Mouse (Mus musculus) liver, postnatal 0 days (tissue): ENCODE data around the gene Npcd. TPM values are rescaled to one million over a fixed set of nuclear protein-coding genes. Genes with fewer than 3 reads are reported as not detected.

Experiments used
- ATAC-seq: fragments of 200-750 bp; cut with Nextera tagmentation; 2 replicates; pipeline ENCODE4 v1.8.0; 2017; ENCODE audit warnings: mild to moderate bottlenecking, moderate library complexity
- DNase-seq: peaks from one replicate; pipeline ENCODE4 v3.0.0-alpha.2; 2016
- H3K27ac ChIP-seq: fragments of 300-500 bp; sonication (generic); 2 replicates; pipeline ENCODE4 v1.5.1; 2014; ENCODE audit warnings: antibody characterized with exemption, moderate library complexity, mild to moderate bottlenecking, low read depth
- H3K27me3 ChIP-seq: fragments of 300-500 bp; sonication (generic); 2 replicates; pipeline ENCODE4 v1.6.1; 2014; ENCODE audit warnings: low read length, control low read depth, mixed read lengths; ENCODE audit not compliant: insufficient read depth
- H3K36me3 ChIP-seq: fragments of 300-500 bp; sonication (generic); replicated peaks from 2 replicates; pipeline ENCODE4 v1.6.1; 2014; ENCODE audit warnings: mild to moderate bottlenecking, control low read depth, low read length, moderate library complexity, mixed read lengths; ENCODE audit not compliant: insufficient read depth
- H3K4me1 ChIP-seq: fragments of 300-500 bp; sonication (generic); 2 replicates; pipeline ENCODE4 v1.6.1; 2014; ENCODE audit warnings: antibody characterized with exemption, mild to moderate bottlenecking, control low read depth; ENCODE audit not compliant: insufficient read depth
- H3K4me2 ChIP-seq: fragments of 300-500 bp; sonication (generic); 2 replicates; pipeline ENCODE4 v1.6.1; 2014; ENCODE audit warnings: low read depth, mild to moderate bottlenecking, low read length, moderate library complexity, mixed read lengths
- H3K4me3 ChIP-seq: fragments of 300-500 bp; sonication (generic); 2 replicates; pipeline ENCODE4 v1.5.1; 2014; ENCODE audit warnings: low read depth, low read length
- H3K9ac ChIP-seq: fragments of 300-500 bp; sonication (generic); replicated peaks from 2 replicates; pipeline ENCODE4 v1.6.1; 2014; ENCODE audit warnings: mild to moderate bottlenecking, moderate library complexity
- H3K9me3 ChIP-seq: fragments of 300-500 bp; sonication (generic); 2 replicates; pipeline ENCODE4 v1.6.1; 2016; ENCODE audit warnings: mild to moderate bottlenecking, control low read depth, low read length, mixed read lengths
- CTCF ChIP-seq: sonication (generic); IDR thresholded peaks from 2 replicates; pipeline ENCODE4 v1.5.1; 2016; ENCODE audit warnings: antibody characterized with exemption, low read depth
- EP300 ChIP-seq: IDR thresholded peaks from 2 replicates; pipeline ENCODE4 v1.6.1; 2016; ENCODE audit warnings: antibody characterized with exemption, low read depth, mild to moderate bottlenecking
- WGBS: fragments of 180-500 bp; shearing (Covaris S2); extraction: QIAGEN DNeasy Blood & Tissue Kit; methylation state at CpG from one replicate; pipeline ENCODE4 v1.1.7; 2014; ENCODE audit not compliant: insufficient replicate concordance; 5-methylcytosine and 5-hydroxymethylcytosine counted together
- polyA plus RNA-seq: library from polyadenylated mRNA; unstranded; fragments of >200 nt; fragmentation: Nextera tagmentation; extraction: Ambion mirVana; gene quantifications from 2 replicates; pipeline ENCODE4 v1.2.1, GENCODE M21; 2015

Gene Npcd
- polyA plus RNA-seq, 1 experiment from 2014 or later = not detected

DNA sequence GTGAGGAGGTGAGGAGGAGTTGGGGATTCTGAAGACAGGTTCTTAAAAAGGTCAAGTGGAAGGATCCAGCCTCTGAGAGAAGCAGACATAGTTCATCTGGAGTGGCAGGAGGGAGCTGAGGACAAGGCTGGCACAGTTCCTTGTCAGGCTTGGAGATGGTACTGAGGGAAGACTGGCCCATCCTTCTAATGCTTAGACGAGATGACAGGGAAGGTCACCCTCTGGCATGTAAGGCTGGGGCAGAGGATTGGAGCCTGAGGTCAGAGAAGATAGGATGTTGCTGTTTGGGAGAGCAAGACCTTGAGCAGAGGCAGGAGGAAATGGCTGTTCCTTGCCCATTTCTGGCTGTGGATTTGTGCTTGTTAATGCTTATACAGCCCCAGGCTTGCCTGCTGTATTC, 49.0 kb downstream of the Npcd start:
- H3K4me2 ChIP-seq = no peak overlapping the region
- H3K36me3 ChIP-seq = no peaks in the 10 kb centered on the region
- no peaks in the 10 kb centered on the region for H3K9me3 ChIP-seq
- TF ChIP-seq EP300 (no peak), CTCF (no peak)
- 50% methylated on average over 1 of the region's 1 CpGs for WGBS
- DNase-seq = no peak
- no peak overlapping the region for H3K27ac ChIP-seq
- H3K4me3 ChIP-seq = no peak overlapping the region
- no peak overlapping the region for H3K9ac ChIP-seq
- peaks cover 3% of the 10 kb centered on the region; the same call in 1 of the 2 replicates for H3K27me3 ChIP-seq
- no peaks in the 10 kb centered on the region for H3K4me1 ChIP-seq
- no peak for ATAC-seq

DNA sequence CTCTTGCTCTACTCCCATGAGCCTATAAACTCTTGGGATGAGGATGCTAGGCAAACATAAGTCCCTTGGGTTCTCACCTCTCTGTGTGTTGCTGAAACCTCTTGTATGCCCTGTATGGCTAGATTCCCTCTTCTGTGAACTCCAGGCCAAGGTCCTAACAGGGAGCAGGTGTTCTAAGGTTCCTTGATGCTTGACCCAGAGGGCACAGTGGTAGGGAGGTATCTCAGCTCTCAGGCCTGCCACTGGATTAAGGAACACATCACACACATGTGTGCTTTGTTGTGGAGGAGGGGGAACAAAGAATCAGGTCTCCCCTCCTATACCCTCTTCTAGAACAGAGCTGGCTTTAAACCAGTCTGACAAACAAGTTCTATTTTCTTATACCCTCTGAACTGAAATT, 56.3 kb downstream of the Npcd start, which contains the start of gene Dnal4:
Gene Dnal4, minus strand, starts transcription at position 101 of the 400 bp plus-strand sequence.
- peaks cover 11% of the 10 kb centered on the region for H3K4me1 ChIP-seq
- no peaks in the 10 kb centered on the region for H3K36me3 ChIP-seq
- no peak for DNase-seq
- ATAC-seq = no peak
- H3K27me3 ChIP-seq = no peaks in the 10 kb centered on the region
- TF ChIP-seq CTCF (no peak), EP300 (no peak)
- H3K4me3 ChIP-seq = no peak within 1 kb of the TSS
- H3K9me3 ChIP-seq = no peaks in the 10 kb centered on the region
- H3K9ac ChIP-seq = no peak within 1 kb of the TSS
- no peak within 1 kb of the TSS for H3K4me2 ChIP-seq
- no peak within 1 kb of the TSS for H3K27ac ChIP-seq

DNA sequence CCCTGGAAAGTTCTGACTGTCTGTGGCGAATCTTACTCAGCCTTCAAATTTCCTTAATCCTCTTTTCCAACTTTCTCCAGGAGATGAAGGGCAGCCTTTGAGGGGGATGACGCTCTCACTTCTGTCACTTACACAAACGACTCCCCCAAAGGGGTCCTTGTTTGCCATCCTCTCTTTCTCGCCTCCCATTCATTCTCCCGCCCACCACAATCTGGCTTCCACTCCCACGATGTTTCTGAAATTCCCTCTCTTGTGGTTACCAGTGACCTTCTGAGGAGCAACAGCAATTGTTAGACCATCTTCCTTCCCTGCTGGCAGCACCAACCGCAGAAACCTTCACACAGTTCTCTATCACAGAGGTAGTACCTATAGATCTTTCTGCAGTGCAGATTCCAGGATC, 58.4 kb downstream of the Npcd start:
- Histone ChIP-seq H3K4me2 (no peak overlapping the region), H3K9me3 (no peaks in the 10 kb centered on the region), H3K4me3 (no peak overlapping the region), H3K9ac (no peak overlapping the region), H3K36me3 (no peaks in the 10 kb centered on the region), H3K4me1 (peaks cover 11% of the 10 kb centered on the region), H3K27ac (no peak overlapping the region), H3K27me3 (no peaks in the 10 kb centered on the region)
- ATAC-seq (no peak), DNase-seq (no peak)
- TF ChIP-seq EP300 (no peak), CTCF (no peak)
- 51% methylated on average over 7 of the region's 7 CpGs for WGBS

DNA sequence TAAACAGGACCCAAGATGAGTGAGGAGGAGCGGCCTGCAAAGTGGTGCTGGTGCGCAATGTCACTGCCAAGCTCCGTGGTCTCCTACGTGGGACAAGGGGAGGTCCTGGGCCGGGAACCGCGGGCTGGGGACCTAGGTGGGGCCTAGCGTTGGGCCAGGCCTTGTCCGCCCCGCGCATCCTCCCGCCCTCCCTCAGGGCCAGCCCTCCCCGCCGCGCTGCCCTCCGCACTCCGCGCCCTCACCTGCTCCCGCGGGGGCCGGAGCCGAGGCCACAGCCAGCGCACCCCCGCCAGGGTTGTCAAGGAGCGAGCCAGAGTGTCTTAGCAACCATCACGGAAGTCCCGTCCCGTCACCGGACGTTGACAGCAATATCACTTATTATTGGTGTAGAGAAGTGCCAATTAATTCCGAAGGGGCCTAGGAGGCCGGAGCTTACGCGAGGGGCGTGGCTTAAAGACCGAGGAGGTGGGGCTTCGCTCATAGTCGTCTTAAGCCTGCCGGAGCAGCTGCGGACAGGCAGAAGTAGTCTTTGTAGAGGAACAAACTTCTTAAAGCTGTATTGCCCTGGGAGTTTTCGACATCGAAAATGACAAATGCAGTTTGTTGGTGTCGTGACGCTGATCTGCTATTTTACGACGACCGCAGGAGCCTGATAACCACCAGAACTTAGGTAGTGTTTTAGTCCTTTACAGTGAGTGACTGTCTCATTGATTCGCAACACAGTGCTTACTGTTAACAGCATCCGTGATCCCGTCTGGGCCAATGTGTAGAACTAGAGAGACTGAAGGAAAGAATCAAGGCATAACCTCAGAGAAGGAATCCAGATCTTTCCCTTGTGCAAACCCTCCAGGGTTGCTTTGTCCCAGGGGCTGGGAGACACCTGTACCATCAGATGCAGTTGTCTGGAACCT, 59.7 kb downstream of the Npcd start:
- Histone ChIP-seq H3K36me3 (no peaks in the 10 kb centered on the region), H3K4me1 (peaks cover 11% of the 10 kb centered on the region), H3K27me3 (no peaks in the 10 kb centered on the region), H3K9me3 (no peaks in the 10 kb centered on the region), H3K27ac (peak overlapping the region; percentile 69), H3K9ac (peak overlapping the region; percentile 75), H3K4me3 (peak overlapping the region; percentile 70), H3K4me2 (peak overlapping the region; percentile 90)
- peak; percentile 99 for ATAC-seq
- DNase-seq = peak; percentile 93
- WGBS = under 1% methylated on average over 50 of the region's 50 CpGs
- TF ChIP-seq CTCF (no peak), EP300 (no peak)

DNA sequence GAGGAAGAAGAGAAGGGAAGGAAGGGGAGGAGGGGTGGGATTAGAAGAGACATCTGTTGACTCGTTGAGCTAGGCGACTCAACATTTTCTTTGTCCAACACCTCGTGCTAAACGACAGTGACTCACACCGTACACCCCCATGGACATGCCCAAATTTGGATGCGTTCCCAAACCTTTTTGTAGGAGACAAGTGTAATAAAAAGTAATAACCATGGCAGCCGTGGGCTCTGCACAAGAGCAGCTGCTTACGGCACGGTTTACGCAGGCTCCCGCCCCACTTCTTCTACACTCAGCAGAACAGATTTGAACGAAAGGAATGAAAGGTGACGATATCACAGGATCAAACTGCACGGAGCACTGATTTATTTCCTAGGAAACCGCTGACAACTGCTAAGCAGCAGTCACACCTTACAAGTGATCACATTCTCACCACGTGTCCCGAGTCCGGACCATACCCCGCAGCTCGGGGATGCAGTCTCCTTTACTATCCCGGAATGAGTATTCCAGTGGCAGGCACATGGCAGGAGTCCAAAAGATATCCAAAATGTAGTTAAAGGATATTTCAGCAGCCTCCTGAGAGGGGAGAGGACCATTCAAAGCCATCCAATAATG, 63.3 kb downstream of the Npcd start:
- H3K4me3 ChIP-seq = no peak overlapping the region
- 80% methylated on average over 21 of the region's 21 CpGs for WGBS
- no peak for ATAC-seq

DNA sequence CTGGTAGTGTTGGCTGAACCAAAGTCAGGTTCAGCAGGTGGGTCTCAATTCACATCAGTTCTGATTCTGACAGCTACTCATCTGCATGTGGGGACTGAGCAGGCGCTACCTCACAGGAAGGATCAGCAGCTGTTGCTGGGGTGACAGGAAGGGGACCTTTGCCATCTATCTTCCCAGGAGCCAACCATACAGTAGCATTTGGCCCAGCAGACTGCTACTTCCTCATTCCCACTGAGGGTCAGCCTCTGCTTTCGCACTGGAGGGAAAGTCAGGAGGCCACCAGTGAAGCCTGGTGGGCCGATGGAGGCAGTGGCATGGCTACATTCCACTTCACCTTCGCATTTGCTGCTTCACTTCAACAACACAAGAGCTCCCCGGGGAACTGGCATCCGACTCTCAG, 65.7 kb downstream of the Npcd start:
- 0 out of 2 replicates have a peak overlapping the region, but pooled peaks have one; percentile 13 for H3K4me2 ChIP-seq
- no peaks in the 10 kb centered on the region for H3K9me3 ChIP-seq
- TF ChIP-seq EP300 = no peak
- TF ChIP-seq CTCF = no peak
- no peak for DNase-seq
- ATAC-seq = no peak
- H3K4me3 ChIP-seq = no peak overlapping the region
- H3K27ac ChIP-seq = peak overlapping the region; percentile 29; the same call in 1 of the 2 replicates
- H3K9ac ChIP-seq = peak overlapping the region; percentile 26; the same call in 1 of the 2 replicates
- peaks cover 9% of the 10 kb centered on the region for H3K4me1 ChIP-seq
- no peaks in the 10 kb centered on the region for H3K36me3 ChIP-seq
- no peaks in the 10 kb centered on the region for H3K27me3 ChIP-seq
- 49% methylated on average over 6 of the region's 6 CpGs for WGBS

More for the DNA sequence above, 63.3 kb downstream of the Npcd start:
- no peak for TF ChIP-seq CTCF
- TF ChIP-seq EP300 = no peak
- no peaks in the 10 kb centered on the region for H3K9me3 ChIP-seq
- H3K36me3 ChIP-seq = no peaks in the 10 kb centered on the region
- no peak for DNase-seq
- H3K27me3 ChIP-seq = no peaks in the 10 kb centered on the region
- H3K9ac ChIP-seq = no peak overlapping the region
- no peak overlapping the region for H3K4me2 ChIP-seq
- peaks cover 18% of the 10 kb centered on the region for H3K4me1 ChIP-seq
- no peak overlapping the region for H3K27ac ChIP-seq
